Mouse (Mus musculus) MEL (cell line): Measurements from ENCODE around the gene Otogl. TPM values are rescaled to one million over a fixed set of nuclear protein-coding genes. Genes with fewer than 3 reads are reported as not detected.

Source experiments
- DNase-seq: peaks from one replicate; pipeline ENCODE4 v3.0.0; 2011; ENCODE audit warnings: low read depth, low spot score
- H3K27ac ChIP-seq: 2 replicates; pipeline ENCODE4 v1.5.1; 2012; ENCODE audit warnings: low read depth, mild to moderate bottlenecking, control low read depth, low read length, moderate library complexity; ENCODE audit not compliant: control insufficient read depth
- H3K27me3 ChIP-seq, 2 experiments: fragments of 150-350 bp in 1 of 2; sonication (generic) in 1 of 2; 2 replicates each; pipeline ENCODE4 v1.6.1; 2012; ENCODE audit warnings: low read length in 2 of 2, mild to moderate bottlenecking in 2 of 2, improper control_type of control experiment in 1 of 2, moderate library complexity in 1 of 2; ENCODE audit not compliant: insufficient read depth in 2 of 2, control insufficient read depth in 1 of 2
- H3K36me3 ChIP-seq, 2 experiments: 2 replicates each; pipeline ENCODE4 v1.6.1; 2012 to 2014; ENCODE audit warnings: low read length in 2 of 2, improper control_type of control experiment in 1 of 2, inconsistent platforms in 1 of 2, mild to moderate bottlenecking in 1 of 2; ENCODE audit not compliant: insufficient read depth in 2 of 2, control insufficient read depth in 1 of 2
- H3K4me1 ChIP-seq, 2 experiments: fragments of 150-350 bp in 1 of 2; sonication (generic) in 1 of 2; 2 replicates each; pipeline ENCODE4 v1.6.1; 2012; ENCODE audit warnings: low read length in 2 of 2, improper control_type of control experiment in 1 of 2, mild to moderate bottlenecking in 1 of 2; ENCODE audit not compliant: insufficient read depth in 2 of 2, control insufficient read depth in 1 of 2
- H3K4me3 ChIP-seq, 2 experiments: fragments of 150-350 bp in 1 of 2; sonication (generic) in 1 of 2; 2 replicates each; pipeline ENCODE4 v1.5.1; 2012; ENCODE audit warnings: low read depth in 2 of 2, low read length in 2 of 2, mild to moderate bottlenecking in 2 of 2, moderate library complexity in 2 of 2, control low read depth in 1 of 2, improper control_type of control experiment in 1 of 2; ENCODE audit not compliant: control insufficient read depth in 1 of 2, insufficient read depth in 1 of 2
- H3K79me2 ChIP-seq: 2 replicates; pipeline ENCODE4 v1.6.1; 2012; ENCODE audit warnings: mild to moderate bottlenecking, low read length, moderate library complexity; ENCODE audit not compliant: control insufficient read depth, poor library complexity, insufficient read depth
- H3K9ac ChIP-seq: 2 replicates; pipeline ENCODE4 v1.6.1; 2012; ENCODE audit warnings: low read depth, mild to moderate bottlenecking, control low read depth, low read length, moderate library complexity; ENCODE audit not compliant: control insufficient read depth, poor library complexity, severe bottlenecking
- H3K9me3 ChIP-seq: fragments of 150-350 bp; sonication (generic); replicated peaks from 2 replicates; pipeline ENCODE4 v1.6.1; 2012; ENCODE audit warnings: mild to moderate bottlenecking, low read length, improper control_type of control experiment, moderate library complexity; ENCODE audit not compliant: insufficient read depth
- BHLHE40 ChIP-seq: IDR thresholded peaks from 2 replicates; pipeline ENCODE4 v1.6.1; 2012; ENCODE audit warnings: low read depth, mild to moderate bottlenecking, inconsistent platforms, low read length, improper control_type of control experiment, borderline replicate concordance
- E2F4 ChIP-seq: IDR thresholded peaks from 2 replicates; pipeline ENCODE4 v1.6.1; 2011; ENCODE audit warnings: low read depth, low read length, improper control_type of control experiment, borderline replicate concordance
- ETS1 ChIP-seq: IDR thresholded peaks from 2 replicates; pipeline ENCODE4 v1.6.1; 2012; ENCODE audit warnings: low read depth, mild to moderate bottlenecking, inconsistent platforms, low read length, improper control_type of control experiment, moderate library complexity
- HCFC1 ChIP-seq: IDR thresholded peaks from 2 replicates; pipeline ENCODE4 v1.6.1; 2012; ENCODE audit warnings: low read depth, mild to moderate bottlenecking, inconsistent platforms, low read length, improper control_type of control experiment, moderate library complexity
- JUND ChIP-seq: IDR thresholded peaks from 2 replicates; pipeline ENCODE4 v1.6.1; 2011; ENCODE audit warnings: low read depth, mild to moderate bottlenecking, improper control_type of control experiment, low read length
- KAT2A ChIP-seq: conservative IDR thresholded peaks from 2 replicates; pipeline ENCODE4 v1.6.1; 2012; ENCODE audit warnings: low read depth, low read length, improper control_type of control experiment, inconsistent platforms
- MAX ChIP-seq: IDR thresholded peaks from 2 replicates; pipeline ENCODE4 v1.6.1; 2011; ENCODE audit warnings: low read length, improper control_type of control experiment
- MYC ChIP-seq: IDR thresholded peaks from 2 replicates; pipeline ENCODE4 v1.6.1; 2011; ENCODE audit warnings: low read depth, mild to moderate bottlenecking, low read length, improper control_type of control experiment, moderate library complexity
- NELFE ChIP-seq: IDR thresholded peaks from 2 replicates; pipeline ENCODE4 v1.6.1; 2011; ENCODE audit warnings: low read depth, low read length, improper control_type of control experiment
- NRF1 ChIP-seq: IDR thresholded peaks from 2 replicates; pipeline ENCODE4 v1.6.1; 2014; ENCODE audit warnings: low read depth, mild to moderate bottlenecking, inconsistent platforms, low read length, improper control_type of control experiment, moderate library complexity; ENCODE audit not compliant: poor library complexity, insufficient read depth, severe bottlenecking
- POLR2A ChIP-seq, 2 experiments: IDR thresholded peaks; 2 replicates each; pipeline ENCODE4 v1.6.1; 2011 to 2012; ENCODE audit warnings: low read length in 2 of 2, mild to moderate bottlenecking in 2 of 2, control low read depth in 1 of 2, improper control_type of control experiment in 1 of 2, low read depth in 1 of 2, moderate library complexity in 1 of 2; ENCODE audit not compliant: control insufficient read depth in 1 of 2, insufficient read depth in 1 of 2, poor library complexity in 1 of 2
- POLR2AphosphoS2 ChIP-seq: IDR thresholded peaks from 2 replicates; pipeline ENCODE4 v1.6.1; 2011; ENCODE audit warnings: low read length, improper control_type of control experiment
- RAD21 ChIP-seq: IDR thresholded peaks from 2 replicates; pipeline ENCODE4 v1.6.1; 2011; ENCODE audit warnings: mild to moderate bottlenecking, low read depth, low read length, improper control_type of control experiment
- RCOR1 ChIP-seq: IDR thresholded peaks from 2 replicates; pipeline ENCODE4 v1.6.1; 2012; ENCODE audit warnings: low read depth, mild to moderate bottlenecking, inconsistent platforms, low read length, improper control_type of control experiment
- SIN3A ChIP-seq: IDR thresholded peaks from 2 replicates; pipeline ENCODE4 v1.6.1; 2012; ENCODE audit warnings: low read length, improper control_type of control experiment, inconsistent platforms
- TAL1 ChIP-seq: IDR thresholded peaks from 2 replicates; pipeline ENCODE4 v1.6.1; 2012; ENCODE audit warnings: mild to moderate bottlenecking, inconsistent platforms, low read length, moderate library complexity, mixed read lengths
- TBP ChIP-seq: IDR thresholded peaks from 2 replicates; pipeline ENCODE4 v1.8.0; 2011; ENCODE audit warnings: low read depth, low read length, improper control_type of control experiment
- UBTF ChIP-seq: IDR thresholded peaks from 2 replicates; pipeline ENCODE4 v1.6.1; 2012; ENCODE audit warnings: low read depth, mild to moderate bottlenecking, inconsistent platforms, low read length, improper control_type of control experiment, moderate library complexity, borderline replicate concordance; ENCODE audit not compliant: insufficient read depth
- ZC3H11A ChIP-seq: IDR thresholded peaks from 2 replicates; pipeline ENCODE4 v1.6.1; 2012; ENCODE audit warnings: low read depth, mild to moderate bottlenecking, inconsistent platforms, low read length, improper control_type of control experiment
- polyA plus RNA-seq, 2 experiments: library from polyadenylated mRNA; stranded (reverse) in 1 of 2; unstranded in 1 of 2; fragments of >175 nt in 1 of 2; fragments of >200 nt in 1 of 2; gene quantifications; 2 replicates each; pipeline versions ENCODE4 v1.2.1 to v1.2.4; 2012; ENCODE audit warnings: low replicate concordance in 2 of 2, low read depth in 1 of 2; ENCODE audit not compliant: insufficient read length in 2 of 2, insufficient read depth in 1 of 2, missing spikeins in 1 of 2
- total RNA-seq: library from RNA; depleted of rRNA; stranded (reverse); fragments of 300-350 nt; gene quantifications from 2 replicates; pipeline ENCODE4 v1.2.3, GENCODE M21; 2012

The Otogl gene
- total and polyA plus RNA-seq, 3 experiments, result not detected

GRCm38 (mm10) chr10:107753471-107753870, 158.5 kb downstream of the Otogl start:
- DNase-seq, result no peak
- TF ChIP-seq TAL1, result no peak
- TF ChIP-seq HCFC1, result no peak
- TF ChIP-seq UBTF, result no peak
- Histone ChIP-seq H3K4me3 (no peak overlapping the region), H3K27me3 (no peaks in the 10 kb centered on the region), H3K27ac (no peak overlapping the region), H3K36me3 (no peaks in the 10 kb centered on the region), H3K79me2 (no peaks in the 10 kb centered on the region), H3K9me3 (no peaks in the 10 kb centered on the region), H3K9ac (no peak overlapping the region), H3K4me1 (no peaks in the 10 kb centered on the region)

GRCm38 (mm10) chr10:107752351-107753143, 159.4 kb downstream of the Otogl start:
- TF ChIP-seq POLR2A (IDR thresholded peaks at IDR 0.05; ENCODE audit: control insufficient read depth in 1 of 2, insufficient read depth in 1 of 2, low read depth in 1 of 2, low read length in 2 of 2, poor library complexity in 1 of 2) (no peak), RCOR1 (no peak), KAT2A (no peak), JUND (no peak), ZC3H11A (no peak), E2F4 (no peak), MYC (no peak), BHLHE40 (no peak), NELFE (no peak)
- no peaks in the 10 kb centered on the region for H3K4me1 ChIP-seq
- H3K27ac ChIP-seq, result no peak overlapping the region
- H3K79me2 ChIP-seq, result no peaks in the 10 kb centered on the region
- H3K9me3 ChIP-seq, result no peaks in the 10 kb centered on the region
- no peaks in the 10 kb centered on the region for H3K36me3 ChIP-seq
- no peak for DNase-seq
- H3K4me3 ChIP-seq, result no peak overlapping the region
- H3K27me3 ChIP-seq, result no peaks in the 10 kb centered on the region
- no peak overlapping the region for H3K9ac ChIP-seq

- H3K27ac ChIP-seq, result no peak overlapping the region
- no peaks in the 10 kb centered on the region for H3K79me2 ChIP-seq
- no peak for DNase-seq
- no peaks in the 10 kb centered on the region for H3K27me3 ChIP-seq
- TF ChIP-seq TBP (no peak), SIN3A (no peak), ETS1 (no peak), KAT2A (no peak), ZC3H11A (no peak), POLR2A (IDR thresholded peaks at IDR 0.05; ENCODE audit: control insufficient read depth in 1 of 2, insufficient read depth in 1 of 2, low read depth in 1 of 2, low read length in 2 of 2, poor library complexity in 1 of 2) (no peak), NRF1 (no peak), TAL1 (no peak), RAD21 (no peak), MAX (no peak), HCFC1 (no peak), POLR2AphosphoS2 (no peak)
- no peak overlapping the region for H3K4me3 ChIP-seq
- no peaks in the 10 kb centered on the region for H3K9me3 ChIP-seq
- H3K4me1 ChIP-seq, result no peaks in the 10 kb centered on the region
- no peak overlapping the region for H3K9ac ChIP-seq
- H3K36me3 ChIP-seq, result no peaks in the 10 kb centered on the region
These were observed 160.0 kb downstream of the Otogl start for GRCm38 (mm10) chr10:107751944-107752343.
